Mouse (Mus musculus): ENCODE measurements around the gene Adam8. TPM values are rescaled to one million over a fixed set of nuclear protein-coding genes. Genes with fewer than 3 reads are reported as not detected.

Adam8 gene
- polyA plus RNA-seq (2011; ENCODE audit: insufficient read depth, insufficient read length, low replicate concordance, missing spikeins), result 17.9 and 55.1 TPM in 2 replicates

DNA sequence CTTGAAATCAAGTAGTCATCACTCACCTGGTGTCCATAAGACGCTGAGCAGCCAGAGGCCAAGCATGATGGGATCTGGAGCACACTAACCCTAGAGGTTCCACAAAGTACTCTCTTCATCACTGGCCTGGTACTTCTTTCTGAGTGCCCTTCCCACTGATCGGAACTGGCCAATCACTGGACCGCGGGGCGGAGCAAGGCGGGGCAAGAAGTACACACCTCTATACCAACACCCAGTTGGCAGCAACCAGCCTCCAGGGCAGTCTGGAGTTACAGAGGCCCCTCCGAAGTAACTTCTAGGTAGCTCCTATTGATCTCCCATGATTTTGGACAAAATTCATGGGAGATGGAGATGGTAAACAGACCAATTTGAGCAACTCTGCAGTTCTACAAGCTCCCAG lies at the start of gene Adam8:
Gene Adam8, minus strand, starts transcription at position 157 of the 400 bp plus-strand sequence.
- H3K27ac ChIP-seq (ENCODE audit: control insufficient read depth, insufficient read depth, low read depth, low read length, poor library complexity), result peak within 1 kb of the TSS; percentile 62

DNA sequence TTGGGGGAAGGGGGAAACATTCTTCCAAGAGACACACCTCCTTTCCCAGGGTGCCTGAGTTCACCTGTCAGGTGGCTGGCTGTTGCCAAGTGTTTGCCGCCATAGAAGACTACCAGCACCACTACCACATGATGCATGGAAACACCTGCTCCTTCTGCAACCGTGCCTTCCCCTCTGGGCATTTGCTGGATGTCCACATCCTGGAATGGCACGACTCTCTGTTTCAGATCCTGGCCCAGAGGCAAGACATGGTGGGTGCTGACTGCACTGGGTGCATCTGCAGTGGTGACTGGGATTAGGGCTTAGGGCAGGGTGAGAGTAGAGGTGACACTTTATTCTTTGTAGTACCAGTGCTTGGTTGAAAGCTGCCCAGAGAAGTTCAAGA lies 44.8 kb upstream of the Adam8 start:
- no peak overlapping the region for H3K27ac ChIP-seq (ENCODE audit: control insufficient read depth, insufficient read depth, low read depth, low read length, poor library complexity)
- TF ChIP-seq CTCF (IDR thresholded peaks at IDR 0.05; ENCODE audit: control insufficient read depth, insufficient read depth, low read length) (no peak), POLR2A (IDR thresholded peaks at IDR 0.05; ENCODE audit: borderline replicate concordance, control insufficient read depth, low read depth, low read length) (no peak)
- H3K4me3 ChIP-seq (replicated peaks; ENCODE audit: control insufficient read depth, low read depth, low read length), result no peak overlapping the region
- 70% methylated on average over 3 of the region's 3 CpGs for WGBS
- no peaks in the 10 kb centered on the region for H3K4me1 ChIP-seq (ENCODE audit: control insufficient read depth, insufficient read depth, low read length)

More for the DNA sequence above, at the start of gene Adam8:
- 25% methylated on average over 7 of the region's 7 CpGs for WGBS
- peak within 1 kb of the TSS; percentile 81 for H3K4me3 ChIP-seq (replicated peaks; ENCODE audit: control insufficient read depth, low read depth, low read length)
- H3K4me1 ChIP-seq (ENCODE audit: control insufficient read depth, insufficient read depth, low read length), result no peaks in the 10 kb centered on the region
- TF ChIP-seq CTCF (IDR thresholded peaks at IDR 0.05; ENCODE audit: control insufficient read depth, insufficient read depth, low read length), result no peak
- no peak; the same call in 1 of the 2 replicates for TF ChIP-seq POLR2A (IDR thresholded peaks at IDR 0.05; ENCODE audit: borderline replicate concordance, control insufficient read depth, low read depth, low read length)

GRCm38 (mm10) chr7:140036281-140037170 lies 44.2 kb upstream of the Adam8 start, which contains the start of the genes Zfp511 and Tubgcp2:
Gene Zfp511 (plus strand): TSS chr7:140036391.
Gene Tubgcp2 (minus strand): TSS chr7:140036669.
- H3K4me3 ChIP-seq (replicated peaks; ENCODE audit: control insufficient read depth, low read depth, low read length), result peak within 1 kb of the TSS; percentile 80
- H3K4me1 ChIP-seq (ENCODE audit: control insufficient read depth, insufficient read depth, low read length), result no peaks in the 10 kb centered on the region
- H3K27ac ChIP-seq (ENCODE audit: control insufficient read depth, insufficient read depth, low read depth, low read length, poor library complexity), result peak within 1 kb of the TSS; percentile 81
- 2% methylated on average over 69 of the region's 69 CpGs for WGBS
- no peak for TF ChIP-seq CTCF (IDR thresholded peaks at IDR 0.05; ENCODE audit: control insufficient read depth, insufficient read depth, low read length)
- TF ChIP-seq POLR2A (IDR thresholded peaks at IDR 0.05; ENCODE audit: borderline replicate concordance, control insufficient read depth, low read depth, low read length), result peak; percentile 59; the same call in 1 of the 2 replicates

GRCm38 (mm10) chr7:140035456-140035855 lies 43.1 kb upstream of the Adam8 start:
- Histone ChIP-seq H3K4me3 (replicated peaks; ENCODE audit: control insufficient read depth, low read depth, low read length) (peak overlapping the region; percentile 80), H3K4me1 (ENCODE audit: control insufficient read depth, insufficient read depth, low read length) (no peaks in the 10 kb centered on the region), H3K27ac (ENCODE audit: control insufficient read depth, insufficient read depth, low read depth, low read length, poor library complexity) (no peak overlapping the region)
- TF ChIP-seq CTCF (IDR thresholded peaks at IDR 0.05; ENCODE audit: control insufficient read depth, insufficient read depth, low read length), result no peak
- TF ChIP-seq POLR2A (IDR thresholded peaks at IDR 0.05; ENCODE audit: borderline replicate concordance, control insufficient read depth, low read depth, low read length), result no peak
- WGBS, result 9% methylated on average over 7 of the region's 7 CpGs

- 94% methylated on average over 9 of the region's 9 CpGs for WGBS
- no peak overlapping the region for H3K4me3 ChIP-seq (replicated peaks; ENCODE audit: control insufficient read depth, low read depth, low read length)
- no peak overlapping the region for H3K27ac ChIP-seq (ENCODE audit: control insufficient read depth, insufficient read depth, low read depth, low read length, poor library complexity)
- TF ChIP-seq CTCF (IDR thresholded peaks at IDR 0.05; ENCODE audit: control insufficient read depth, insufficient read depth, low read length) (no peak), POLR2A (IDR thresholded peaks at IDR 0.05; ENCODE audit: borderline replicate concordance, control insufficient read depth, low read depth, low read length) (no peak)
- no peaks in the 10 kb centered on the region for H3K4me1 ChIP-seq (ENCODE audit: control insufficient read depth, insufficient read depth, low read length)
Observed at GRCm38 (mm10) chr7:140033386-140033785, 41.0 kb upstream of the Adam8 start.

DNA sequence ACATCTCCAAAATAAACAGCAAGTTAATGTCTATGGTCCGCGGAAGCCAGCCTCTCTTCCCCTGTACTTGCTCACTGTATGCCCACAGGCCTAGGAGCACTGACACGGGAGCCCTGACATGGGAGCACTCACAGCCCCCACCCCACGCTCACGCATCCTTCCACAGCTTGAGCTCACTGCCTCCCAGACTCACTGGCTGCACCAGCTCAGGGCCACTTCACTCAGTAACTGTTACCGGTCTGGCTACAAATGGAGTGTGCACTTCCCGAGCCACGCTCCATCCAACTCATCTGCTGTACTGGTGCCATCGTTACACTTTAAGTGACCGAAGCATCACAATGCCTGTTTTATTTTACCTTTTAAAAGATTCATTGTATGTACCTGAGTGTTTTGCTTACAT lies 40.0 kb upstream of the Adam8 start:
- no peaks in the 10 kb centered on the region for H3K4me1 ChIP-seq (ENCODE audit: control insufficient read depth, insufficient read depth, low read length)
- no peak for TF ChIP-seq CTCF (IDR thresholded peaks at IDR 0.05; ENCODE audit: control insufficient read depth, insufficient read depth, low read length)
- no peak for TF ChIP-seq POLR2A (IDR thresholded peaks at IDR 0.05; ENCODE audit: borderline replicate concordance, control insufficient read depth, low read depth, low read length)
- no peak overlapping the region for H3K27ac ChIP-seq (ENCODE audit: control insufficient read depth, insufficient read depth, low read depth, low read length, poor library complexity)
- no peak overlapping the region for H3K4me3 ChIP-seq (replicated peaks; ENCODE audit: control insufficient read depth, low read depth, low read length)
- 93% methylated on average over 10 of the region's 10 CpGs for WGBS

DNA sequence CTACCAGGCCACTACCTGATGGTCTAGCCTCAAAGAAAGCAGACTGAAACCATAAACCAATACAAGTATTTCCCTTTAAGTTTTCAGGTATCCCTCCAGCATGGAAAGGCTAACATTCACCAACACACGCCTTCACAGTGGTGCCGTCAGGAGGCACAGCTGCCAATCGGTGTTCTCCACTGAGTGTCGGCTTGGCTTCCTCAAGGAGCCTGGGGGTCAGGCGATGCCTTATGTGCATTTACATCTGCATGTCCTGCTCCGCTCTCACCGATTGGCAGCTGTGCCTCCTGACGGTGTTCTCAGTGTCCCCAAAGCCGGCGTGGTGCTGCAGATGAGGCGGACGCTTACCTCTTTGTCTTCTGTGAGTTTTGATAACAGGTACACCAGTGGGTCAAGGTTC lies 39.4 kb upstream of the Adam8 start:
- Histone ChIP-seq H3K4me3 (replicated peaks; ENCODE audit: control insufficient read depth, low read depth, low read length) (no peak overlapping the region), H3K27ac (ENCODE audit: control insufficient read depth, insufficient read depth, low read depth, low read length, poor library complexity) (no peak overlapping the region), H3K4me1 (ENCODE audit: control insufficient read depth, insufficient read depth, low read length) (no peaks in the 10 kb centered on the region)
- 94% methylated on average over 12 of the region's 12 CpGs for WGBS
- TF ChIP-seq CTCF (IDR thresholded peaks at IDR 0.05; ENCODE audit: control insufficient read depth, insufficient read depth, low read length) (no peak), POLR2A (IDR thresholded peaks at IDR 0.05; ENCODE audit: borderline replicate concordance, control insufficient read depth, low read depth, low read length) (no peak)

DNA sequence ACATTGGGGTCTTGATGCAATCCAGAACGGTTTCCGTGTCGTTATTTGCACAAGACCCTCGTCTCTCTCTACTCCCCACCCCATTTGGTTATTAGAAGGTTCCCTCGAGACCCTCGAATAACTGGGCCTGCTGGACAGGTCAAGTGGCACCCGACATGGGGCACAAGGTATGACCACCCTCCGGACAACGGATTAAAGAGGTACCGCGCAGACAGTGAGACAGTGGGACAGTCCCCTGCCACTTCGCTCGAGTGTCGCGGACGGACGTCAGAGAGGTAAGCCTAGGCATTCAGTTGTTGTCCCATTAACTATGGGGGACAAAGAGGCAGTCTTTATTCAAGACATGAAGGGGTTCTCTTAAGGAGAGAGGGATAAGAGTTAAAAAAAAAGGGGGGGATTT lies 19.0 kb upstream of the Adam8 start:
- TF ChIP-seq POLR2A (IDR thresholded peaks at IDR 0.05; ENCODE audit: borderline replicate concordance, control insufficient read depth, low read depth, low read length), result no peak
- no peak for TF ChIP-seq CTCF (IDR thresholded peaks at IDR 0.05; ENCODE audit: control insufficient read depth, insufficient read depth, low read length)
- WGBS, result 91% methylated on average over 17 of the region's 17 CpGs
- no peaks in the 10 kb centered on the region for H3K4me1 ChIP-seq (ENCODE audit: control insufficient read depth, insufficient read depth, low read length)
- H3K27ac ChIP-seq (ENCODE audit: control insufficient read depth, insufficient read depth, low read depth, low read length, poor library complexity), result no peak overlapping the region
- no peak overlapping the region for H3K4me3 ChIP-seq (replicated peaks; ENCODE audit: control insufficient read depth, low read depth, low read length)

Data from bone marrow, adult 2 months (tissue).